Comparison of ENCODE assay signal across 8 mouse cellular contexts in genomic region chr3:89281579-89282290, GRCm38 (mm10). TPM values are rescaled to one million over a fixed set of nuclear protein-coding genes. Genes with fewer than 3 reads are reported as not detected.
DNase-seq lines count a peak whose midpoint lies in the region; ATAC-seq lines count a peak whose summit lies in the region.

No protein-coding gene starts in this region.

- H3K4me3 ChIP-seq in embryonic facial prominence, embryonic 11.5 days (ENCODE audit: low read depth, low read length), result peak overlapping the region; percentile 49; the same call in 1 of the 2 replicates
- peak overlapping the region; percentile 56 for H3K4me3 ChIP-seq in liver, embryonic 11.5 days (ENCODE audit: low read depth, low read length)

- DNase-seq in 3134 (ENCODE audit: extremely low read depth, insufficient read length, low spot score), result peak; percentile 73
- peak; percentile 90 for DNase-seq in adrenal gland, postnatal 10 days
- DNase-seq in embryonic facial prominence, embryonic 11.5 days (ENCODE audit: low spot score), result peak; percentile 95
- DNase-seq in heart, adult 9 months (ENCODE audit: low spot score in 2 of 2), result peak; percentile 77 to 88
- peak; percentile 91 for DNase-seq in kidney, adult 9 months
- DNase-seq in liver, embryonic 11.5 days (ENCODE audit: low spot score), result peak; percentile 80
- DNase-seq in spleen, postnatal 36 days (ENCODE audit: low spot score in 2 of 2), result peak; percentile 77 to 88

- H3K4me2 ChIP-seq in embryonic facial prominence, embryonic 11.5 days (ENCODE audit: low read depth, low read length), result peak overlapping the region; percentile 43; the same call in 1 of the 2 replicates
- H3K4me2 ChIP-seq in liver, embryonic 11.5 days, result peak overlapping the region; percentile 94

- H3K4me1 ChIP-seq in embryonic facial prominence, embryonic 11.5 days (ENCODE audit: control insufficient read depth, insufficient read depth, low read length), result peaks cover 16% of the 10 kb centered on the region
- peaks cover 26% of the 10 kb centered on the region for H3K4me1 ChIP-seq in liver, embryonic 11.5 days (replicated peaks; ENCODE audit: control insufficient read depth, insufficient read depth, low read length)

- H3K27ac ChIP-seq in embryonic facial prominence, embryonic 11.5 days (replicated peaks; ENCODE audit: low read depth, low read length), result no peak overlapping the region
- H3K27ac ChIP-seq in liver, embryonic 11.5 days (ENCODE audit: low read depth, low read length), result no peak overlapping the region

- H3K9ac ChIP-seq in embryonic facial prominence, embryonic 11.5 days (replicated peaks; ENCODE audit: low read length), result 0 out of 2 replicates have a peak overlapping the region, but pooled peaks have one; percentile 11
- no peak overlapping the region for H3K9ac ChIP-seq in liver, embryonic 11.5 days (ENCODE audit: low read depth, low read length)

- H3K9me3 ChIP-seq in embryonic facial prominence, embryonic 11.5 days (replicated peaks; ENCODE audit: control insufficient read depth, low read length), result no peaks in the 10 kb centered on the region
- H3K9me3 ChIP-seq in liver, embryonic 11.5 days (ENCODE audit: control insufficient read depth, low read length), result no peaks in the 10 kb centered on the region

- no peaks in the 10 kb centered on the region for H3K36me3 ChIP-seq in embryonic facial prominence, embryonic 11.5 days (replicated peaks; ENCODE audit: control insufficient read depth, insufficient read depth, low read depth, low read length)
- H3K36me3 ChIP-seq in liver, embryonic 11.5 days (ENCODE audit: control insufficient read depth, insufficient read depth, low read length), result no peaks in the 10 kb centered on the region

- H3K27me3 ChIP-seq in embryonic facial prominence, embryonic 11.5 days (ENCODE audit: control insufficient read depth, insufficient read depth, low read length), result peaks cover 5% of the 10 kb centered on the region
- peaks cover 50% of the 10 kb centered on the region for H3K27me3 ChIP-seq in liver, embryonic 11.5 days (replicated peaks; ENCODE audit: control insufficient read depth, insufficient read depth, low read length)

- 10% methylated on average over 20 of the region's 20 CpGs for WGBS in embryonic facial prominence, embryonic 11.5 days
- WGBS in liver, embryonic 11.5 days, result 13% methylated on average over 20 of the region's 20 CpGs

- ATAC-seq in embryonic facial prominence, embryonic 11.5 days (replicated peaks; ENCODE audit: insufficient number of reproducible peaks, low FRiP score, low TSS enrichment, low read depth), result no peak
- no peak for ATAC-seq in liver, embryonic 11.5 days (replicated peaks; ENCODE audit: low FRiP score)
- ATAC-seq in monocyte, adult 5-6 weeks (replicated peaks; ENCODE audit: insufficient number of reproducible peaks, low FRiP score, low TSS enrichment, poor library complexity, severe bottlenecking), result peak; percentile 71

RNA-seq across cellular contexts. Expression of gene Efna1, which starts 0.8 kb away (rescaled TPM):
- 10 to 100 TPM; 25.0 to 34.3 TPM for total RNA-seq in adrenal gland, postnatal 10 days (2021)
- 26.9 and 30.2 TPM in 2 replicates for polyA plus RNA-seq in embryonic facial prominence, embryonic 11.5 days (2014; fragmentation: Nextera tagmentation; extraction: Ambion mirVana)
- polyA plus RNA-seq in liver, embryonic 11.5 days (2014; fragmentation: Nextera tagmentation; extraction: Ambion mirVana), result 11.4 and 11.8 TPM in 2 replicates
- total RNA-seq in monocyte, adult 5-6 weeks (2017), result 0.38 to 0.39 TPM in 2 of 3 replicates, not detected in the other

RNA-seq across cellular contexts. Expression of gene Slc50a1, which starts 11.4 kb away (rescaled TPM):
- 10 to 100 TPM; 46.7 to 53.1 TPM for total RNA-seq in adrenal gland, postnatal 10 days (2021)
- 39.8 and 45.7 TPM in 2 replicates for polyA plus RNA-seq in embryonic facial prominence, embryonic 11.5 days (2014; fragmentation: Nextera tagmentation; extraction: Ambion mirVana)
- polyA plus RNA-seq in liver, embryonic 11.5 days (2014; fragmentation: Nextera tagmentation; extraction: Ambion mirVana), result 25.3 and 31.5 TPM in 2 replicates
- 58.3 to 94.6 TPM (median 67.9 TPM) in 3 replicates for total RNA-seq in monocyte, adult 5-6 weeks (2017)

RNA-seq across cellular contexts. Expression of gene Dpm3, which starts 22.6 kb away (rescaled TPM):
- 100 to 1,000 TPM; 115 to 122 TPM for total RNA-seq in adrenal gland, postnatal 10 days (2021)
- 82.4 and 87.9 TPM in 2 replicates for polyA plus RNA-seq in embryonic facial prominence, embryonic 11.5 days (2014; fragmentation: Nextera tagmentation; extraction: Ambion mirVana)
- 106 and 118 TPM in 2 replicates for polyA plus RNA-seq in liver, embryonic 11.5 days (2014; fragmentation: Nextera tagmentation; extraction: Ambion mirVana)
- 67.3 to 102 TPM (median 83.1 TPM) in 3 replicates for total RNA-seq in monocyte, adult 5-6 weeks (2017)

RNA-seq across cellular contexts. Expression of gene Trim46, which starts 35.6 kb away (rescaled TPM):
- 1 to 10 TPM; 2.0 to 4.2 TPM for total RNA-seq in adrenal gland, postnatal 10 days (2021)
- 3.0 and 4.5 TPM in 2 replicates for polyA plus RNA-seq in embryonic facial prominence, embryonic 11.5 days (2014; fragmentation: Nextera tagmentation; extraction: Ambion mirVana)
- polyA plus RNA-seq in liver, embryonic 11.5 days (2014; fragmentation: Nextera tagmentation; extraction: Ambion mirVana), result 0.97 and 1.7 TPM in 2 replicates
- 0.53 to 2.3 TPM in 2 of 3 replicates, not detected in the other for total RNA-seq in monocyte, adult 5-6 weeks (2017)

RNA-seq across cellular contexts. Expression of gene Krtcap2, which starts 36.0 kb away (rescaled TPM):
- total RNA-seq in adrenal gland, postnatal 10 days (2021), result 100 to 1,000 TPM; 109 to 116 TPM
- polyA plus RNA-seq in embryonic facial prominence, embryonic 11.5 days (2014; fragmentation: Nextera tagmentation; extraction: Ambion mirVana), result 287 and 288 TPM in 2 replicates
- 246 and 251 TPM in 2 replicates for polyA plus RNA-seq in liver, embryonic 11.5 days (2014; fragmentation: Nextera tagmentation; extraction: Ambion mirVana)
- 53.3 to 77.9 TPM (median 61.9 TPM) in 3 replicates for total RNA-seq in monocyte, adult 5-6 weeks (2017)

Comparison
In these comparisons a context has a peak if more than half of its experiments do, and no peak if none do; other contexts are left out.
1. RNA of gene Efna1, which starts 0.8 kb away (total RNA-seq): 25.0 to 34.3 TPM in adrenal gland, postnatal 10 days; 0.38 to 0.39 TPM in monocyte, adult 5-6 weeks; every median in the first group is over 10 times any median in the second.
2. Peak in every context shown above with its lines, with median percentiles within 50 percentile points of each other: DNase-seq.